Mouse (Mus musculus) lung, postnatal 14 days (tissue): ENCODE data around the gene Farp1.

Experiments used
- DNase-seq: peaks from one replicate; pipeline ENCODE4 v3.0.0; 2021

Gene Farp1

DNA sequence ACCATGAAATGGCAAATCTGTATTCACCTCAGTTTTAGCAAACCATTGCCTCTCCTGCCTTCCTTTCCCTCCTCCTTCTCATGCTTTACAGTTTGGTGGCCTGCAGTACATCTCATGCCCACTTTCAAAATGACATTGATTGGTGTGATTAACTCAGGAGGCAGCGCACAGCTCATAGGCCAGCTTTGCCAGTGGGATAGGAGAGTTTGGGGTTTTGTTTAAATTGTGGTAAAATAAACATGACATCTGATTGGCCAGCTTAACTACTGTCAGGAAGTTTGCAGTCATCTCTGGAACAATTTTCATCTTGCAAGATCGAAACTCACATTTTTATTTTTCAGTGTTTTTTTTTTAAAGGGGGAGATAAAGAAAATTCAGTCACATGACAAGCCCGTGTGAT, 112.0 kb downstream of the Farp1 start:
- DNase-seq: no peak

DNA sequence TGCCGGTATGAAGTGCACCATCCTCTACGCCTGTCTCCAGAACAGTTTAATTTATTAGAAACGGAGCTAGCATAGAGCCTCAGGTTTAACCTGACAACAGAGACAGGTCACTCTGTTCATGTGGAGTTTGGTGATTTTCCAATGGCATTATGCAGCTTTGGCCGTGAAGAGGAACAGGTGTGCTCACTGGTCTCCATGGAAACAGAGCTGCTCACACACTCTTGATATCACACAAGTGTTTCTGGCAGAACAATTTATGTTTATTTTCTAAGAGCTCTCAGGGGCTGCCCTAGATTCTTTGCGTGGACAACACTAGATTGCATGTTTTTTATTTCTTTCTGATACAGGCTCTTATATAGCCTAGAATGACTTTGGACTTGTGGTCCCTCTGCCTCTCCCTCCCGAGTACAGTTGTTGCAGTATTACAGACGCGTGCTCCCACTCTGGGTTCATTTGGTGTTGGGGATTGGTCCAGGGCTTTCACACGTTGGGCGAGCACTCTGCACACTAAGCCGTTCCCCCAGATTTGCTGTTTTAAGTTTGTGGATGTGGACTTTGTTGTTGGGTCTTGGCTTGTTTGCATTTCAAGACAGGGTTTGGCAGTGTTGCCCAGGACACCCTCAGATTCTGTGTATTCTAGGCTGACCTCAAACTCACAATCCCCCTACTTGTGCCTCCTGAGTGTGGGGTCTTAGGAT, 113.2 kb downstream of the Farp1 start:
- DNase-seq: peak; percentile 34

DNA sequence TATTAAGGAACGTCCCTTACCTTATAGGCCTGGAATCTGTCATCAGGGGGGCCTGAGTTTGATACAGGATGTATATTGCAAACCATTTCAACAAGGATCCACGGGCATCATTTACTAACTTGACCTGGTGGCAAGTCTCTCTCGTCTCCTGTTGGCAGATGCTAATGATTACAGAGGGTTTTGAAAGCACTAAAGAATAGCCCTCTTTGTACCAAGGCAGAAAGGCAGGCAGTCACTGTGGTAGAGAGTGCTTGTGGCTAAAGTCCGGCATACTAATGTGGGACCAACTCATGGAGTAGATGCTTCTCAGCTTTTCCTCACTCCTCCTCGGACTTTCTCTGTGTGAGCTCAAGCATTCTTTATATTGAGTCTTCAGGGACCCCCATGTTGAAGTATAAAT, 115.0 kb downstream of the Farp1 start:
- no peak for DNase-seq

DNA sequence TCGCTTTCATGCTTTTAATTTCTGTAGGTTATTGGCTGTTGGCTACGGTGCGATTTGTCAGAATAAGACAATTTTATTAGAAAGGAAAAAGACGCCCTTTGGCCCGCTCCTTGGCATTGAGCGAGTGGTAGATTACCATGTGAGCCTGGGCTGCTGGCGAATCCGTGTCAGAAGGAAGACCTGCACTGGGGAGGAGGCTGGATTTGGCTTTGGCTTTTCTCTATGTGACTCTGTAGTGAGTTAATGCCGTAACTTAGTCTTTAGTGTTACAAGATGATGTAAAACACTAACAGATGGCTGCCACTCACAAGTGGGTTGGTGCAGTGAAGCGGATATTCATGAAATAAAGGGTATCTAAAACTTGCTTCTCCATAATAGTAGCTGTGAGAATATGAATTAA, 116.8 kb downstream of the Farp1 start:
- no peak for DNase-seq

- no peak for DNase-seq
Measured at GRCm38 (mm10) chr14:121152771-121153170, 117.8 kb downstream of the Farp1 start.

DNA sequence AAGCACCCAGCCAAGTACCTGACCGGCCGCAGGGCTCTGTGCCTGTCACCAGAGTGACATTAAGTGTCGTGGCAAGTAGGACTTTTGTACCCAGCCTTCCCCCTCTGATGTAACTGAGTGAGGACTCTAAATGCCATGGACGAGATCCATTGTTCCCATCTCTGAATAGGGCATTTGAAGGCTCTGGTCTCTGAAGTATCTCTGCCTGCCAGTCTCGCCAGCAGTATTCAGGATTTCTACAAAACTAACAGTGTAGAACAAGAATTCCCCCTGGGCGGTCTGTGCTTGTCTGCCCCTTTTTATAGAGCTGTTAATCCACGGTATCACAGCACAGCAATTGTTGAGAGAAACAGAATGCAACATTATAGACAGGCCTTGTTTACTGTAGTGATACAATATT, 118.3 kb downstream of the Farp1 start:
- no peak for DNase-seq

GRCm38 (mm10) chr14:121155173-121155572, 120.2 kb downstream of the Farp1 start:
- no peak for DNase-seq

DNA sequence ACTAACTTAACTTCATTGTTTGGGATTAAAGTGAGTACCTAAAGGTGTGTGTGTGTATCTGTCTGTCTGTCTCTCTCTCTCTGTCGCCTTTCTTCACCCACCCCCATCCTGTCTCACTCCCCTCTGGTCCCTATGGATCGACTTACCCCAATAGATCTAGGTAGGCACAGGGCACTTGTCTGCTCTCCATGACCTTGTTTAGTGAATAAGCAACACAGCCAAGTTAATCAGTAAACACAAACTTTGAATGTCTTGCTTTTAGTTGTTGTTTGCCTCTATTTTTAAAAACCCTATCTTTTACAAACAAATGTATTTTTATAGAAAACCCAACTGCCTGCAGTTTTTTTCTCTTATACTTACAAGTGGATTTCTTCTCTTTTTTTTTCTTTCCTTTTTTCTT, 123.6 kb downstream of the Farp1 start:
- no peak for DNase-seq

DNA sequence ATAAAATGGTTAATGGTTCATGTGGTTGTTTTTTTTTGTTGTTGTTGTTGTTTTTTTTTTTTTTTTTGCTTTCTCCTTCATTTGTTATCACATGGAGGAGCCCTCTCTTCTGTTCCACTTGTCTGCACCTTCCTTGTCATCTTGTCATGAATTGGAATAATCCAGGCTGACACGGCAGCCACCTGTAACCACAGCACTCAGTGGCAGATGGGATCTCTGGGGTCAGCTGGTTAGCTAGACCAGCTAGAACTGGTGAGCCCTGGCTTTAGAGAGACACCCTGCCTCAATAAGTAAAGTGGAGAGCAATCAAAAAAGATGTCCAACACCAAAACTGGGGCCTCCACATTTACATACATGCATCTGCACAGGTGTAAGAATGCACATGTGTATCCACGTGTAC, 127.8 kb downstream of the Farp1 start:
- no peak for DNase-seq

- no peak for DNase-seq
Measured at GRCm38 (mm10) chr14:121164866-121165265, 129.9 kb downstream of the Farp1 start.

GRCm38 (mm10) chr14:121165408-121166037, 130.5 kb downstream of the Farp1 start:
- DNase-seq: no peak

DNA sequence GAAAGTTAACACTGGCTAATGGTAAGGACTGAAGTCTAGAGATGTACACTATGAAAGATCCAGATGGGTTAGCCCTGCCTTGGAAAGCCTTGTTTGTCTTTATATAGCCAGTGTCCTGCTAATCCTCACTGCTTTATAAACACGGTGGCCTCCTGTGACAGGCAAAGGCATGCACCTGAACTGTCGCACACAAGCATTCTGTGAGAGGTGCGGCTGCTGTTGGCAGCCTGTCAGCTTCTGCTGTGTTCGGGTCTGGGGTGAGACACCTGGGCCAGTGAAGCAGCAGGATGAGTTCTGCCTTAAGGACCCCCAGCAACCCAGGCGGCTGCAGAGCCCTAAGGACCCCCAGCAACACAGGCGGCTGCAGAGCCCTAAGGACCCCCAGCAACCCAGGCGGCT, 131.0 kb downstream of the Farp1 start:
- DNase-seq: no peak

- DNase-seq: no peak
Measured at GRCm38 (mm10) chr14:121168716-121169115, 133.7 kb downstream of the Farp1 start.

DNA sequence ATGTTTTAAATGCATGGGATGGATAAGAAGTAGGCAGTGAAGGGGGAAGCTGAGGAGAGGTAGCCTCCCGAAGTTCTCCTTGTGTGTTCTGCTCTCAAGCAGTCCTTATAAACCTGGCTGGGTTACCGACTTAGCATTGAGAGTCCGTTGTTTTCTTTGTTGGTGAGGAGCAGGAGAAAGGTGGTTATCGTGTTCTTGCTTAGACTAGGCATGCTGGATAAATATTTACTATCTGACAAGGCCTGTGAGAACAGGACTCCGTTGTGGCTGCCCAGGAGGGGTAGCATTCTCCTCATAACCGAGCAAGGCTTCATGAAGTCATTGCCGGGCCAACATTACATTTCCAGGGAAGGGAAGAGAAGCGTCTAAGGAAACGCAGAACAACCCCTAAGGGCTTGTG, 135.3 kb downstream of the Farp1 start:
- no peak for DNase-seq

DNA sequence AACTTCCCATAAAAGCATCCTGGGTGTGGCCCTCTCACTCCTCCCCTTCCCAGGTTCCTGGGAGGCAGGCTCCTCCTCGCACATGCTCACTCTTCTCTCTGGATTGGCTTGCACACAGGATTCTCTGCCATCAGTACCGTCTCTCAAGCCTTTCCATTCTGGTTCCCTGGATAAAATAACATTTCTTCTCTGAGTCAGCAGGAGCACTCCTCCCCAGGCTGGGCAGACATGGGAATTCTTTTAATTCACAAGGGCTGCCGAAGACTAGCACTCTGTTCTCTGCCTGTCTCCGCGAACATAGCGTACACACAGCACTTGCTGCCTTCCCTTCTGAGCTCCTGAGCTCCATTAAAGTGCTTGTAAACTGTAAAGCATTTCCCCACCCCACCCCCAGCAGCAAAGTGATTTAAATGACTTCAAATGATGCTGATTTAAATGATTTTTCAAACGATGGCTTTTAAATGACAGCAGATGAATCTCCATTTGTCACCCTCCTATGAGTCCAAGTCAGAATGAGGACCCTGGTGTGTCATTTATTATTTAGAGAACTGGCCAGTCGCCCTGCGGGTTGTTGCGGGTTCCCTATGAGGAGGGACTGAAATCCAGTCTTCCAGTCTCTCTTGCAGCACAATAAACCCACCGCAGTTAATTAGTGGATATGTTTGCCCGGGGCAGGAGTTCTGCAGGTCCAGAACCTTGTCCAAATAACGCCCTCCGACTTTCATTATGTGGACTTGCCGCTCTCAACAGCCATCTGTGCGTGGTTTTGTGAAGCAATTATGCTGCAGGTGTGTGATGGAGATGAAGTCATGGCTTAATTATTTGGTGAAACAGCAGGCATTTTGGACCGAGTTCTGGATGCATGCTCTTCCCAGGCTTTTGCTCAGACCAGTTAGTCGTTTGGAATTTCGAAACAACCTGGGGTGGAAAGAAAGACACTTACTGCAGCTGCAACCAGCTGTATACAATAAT, 137.4 kb downstream of the Farp1 start:
- DNase-seq: no peak

DNA sequence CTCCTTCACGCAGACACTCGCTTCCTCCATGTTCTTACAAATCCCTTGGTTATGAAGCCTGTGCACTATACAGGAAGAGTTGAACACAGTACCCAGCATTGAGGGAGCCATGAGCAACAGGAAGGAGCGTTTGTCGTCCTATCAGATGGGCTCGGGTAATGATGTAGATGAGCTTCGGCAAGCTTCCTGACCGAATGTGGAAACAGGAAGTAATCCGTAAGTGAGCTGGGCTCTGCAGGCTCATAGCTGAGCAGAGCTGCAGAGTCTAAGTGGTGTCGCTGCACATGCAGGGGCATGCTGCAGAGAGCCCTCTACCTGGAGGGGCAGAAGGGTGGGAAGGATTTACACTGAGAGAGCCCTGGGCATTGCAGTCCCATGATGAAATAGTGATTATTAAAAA, 140.4 kb downstream of the Farp1 start:
- no peak for DNase-seq

DNA sequence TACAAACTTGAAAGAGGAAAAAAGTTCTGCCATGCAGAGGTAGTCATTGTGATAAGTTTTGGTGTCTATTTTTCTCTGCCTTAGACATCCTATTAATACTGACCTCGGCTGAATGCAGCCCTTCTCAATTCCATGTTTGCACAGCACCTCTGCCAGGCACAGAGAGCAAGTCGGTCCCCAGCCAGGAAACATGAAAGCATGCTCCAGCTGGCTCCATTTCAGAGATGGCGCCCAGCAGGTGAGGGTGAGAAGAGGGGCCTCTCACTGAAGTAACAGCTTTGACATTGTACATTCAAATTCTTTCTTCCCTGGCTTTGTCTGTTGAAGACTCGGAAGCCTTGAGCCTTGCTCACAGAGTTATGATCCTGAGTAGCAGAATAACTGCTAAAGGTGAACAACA, 140.9 kb downstream of the Farp1 start:
- peak; percentile 41 for DNase-seq

- no peak for DNase-seq
Measured at GRCm38 (mm10) chr14:121177907-121178306, 142.9 kb downstream of the Farp1 start.

DNA sequence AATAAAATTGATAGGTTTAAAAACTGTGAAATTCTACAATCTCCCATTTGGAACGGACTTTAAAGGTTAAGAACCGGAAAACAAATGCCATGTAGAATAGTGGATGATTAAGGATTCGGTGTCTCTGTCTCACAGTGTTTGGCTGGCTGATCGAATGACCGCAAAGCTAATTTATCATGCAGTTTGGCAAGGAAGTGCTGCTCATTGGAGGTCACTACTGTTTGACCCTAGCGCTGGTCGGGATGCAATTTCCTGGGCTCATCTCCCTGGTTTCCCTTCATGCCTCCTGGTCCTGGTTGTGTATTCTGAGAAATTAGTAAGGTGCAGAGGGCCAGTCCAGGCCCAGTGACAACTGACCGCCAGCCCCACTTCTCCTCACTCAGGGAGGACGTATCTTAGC, 145.6 kb downstream of the Farp1 start:
- DNase-seq: no peak

- DNase-seq: no peak
Measured at GRCm38 (mm10) chr14:121181798-121182197, 146.8 kb downstream of the Farp1 start.

DNA sequence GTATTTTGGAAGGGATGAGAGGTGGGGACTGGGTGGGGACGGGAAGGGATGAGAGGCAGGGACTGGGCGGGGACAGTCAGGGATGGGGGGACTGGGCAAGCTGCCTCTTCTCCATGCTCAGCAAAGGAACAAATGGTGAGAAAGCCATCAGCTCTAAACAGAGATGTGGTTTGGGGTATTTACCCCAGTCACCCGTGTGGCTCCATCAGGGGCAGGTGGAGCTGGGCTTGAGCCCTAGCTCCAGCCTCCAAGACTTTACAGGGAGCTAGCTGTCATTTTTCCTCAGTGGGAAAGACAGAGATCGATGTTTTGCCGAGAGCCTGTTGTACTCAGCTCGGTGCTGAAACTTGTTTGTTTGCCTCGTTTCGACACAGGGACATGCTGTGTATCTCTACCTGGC, 148.0 kb downstream of the Farp1 start:
- DNase-seq: no peak

- no peak for DNase-seq
Measured at GRCm38 (mm10) chr14:121183414-121184130, 148.6 kb downstream of the Farp1 start.

GRCm38 (mm10) chr14:121184351-121184750, 149.4 kb downstream of the Farp1 start:
- no peak for DNase-seq
